Mouse (Mus musculus) midbrain, postnatal 0 days (tissue): Measurements from ENCODE around the gene Fscn1. TPM values are rescaled to one million over a fixed set of nuclear protein-coding genes. Genes with fewer than 3 reads are reported as not detected.

ENCODE experiments used
- ATAC-seq: fragments of 200-750 bp; cut with Nextera tagmentation; 2 replicates; pipeline ENCODE4 v1.8.0; 2017; ENCODE audit warnings: moderate number of reproducible peaks, mild to moderate bottlenecking, moderate TSS enrichment, moderate library complexity; ENCODE audit not compliant: low FRiP score
- DNase-seq: peaks from one replicate; pipeline ENCODE4 v3.0.0-alpha.2; 2015; ENCODE audit warnings: low spot score
- H3K27ac ChIP-seq: fragments of 300-500 bp; sonication (generic); 2 replicates; pipeline ENCODE4 v1.5.1; 2014; ENCODE audit warnings: low read depth, mild to moderate bottlenecking, low read length, mixed read lengths
- H3K27me3 ChIP-seq: fragments of 300-500 bp; sonication (generic); 2 replicates; pipeline ENCODE4 v1.6.1; 2014; ENCODE audit warnings: low read length, control low read depth, mixed read lengths; ENCODE audit not compliant: insufficient read depth
- H3K36me3 ChIP-seq: fragments of 300-500 bp; sonication (generic); 2 replicates; pipeline ENCODE4 v1.6.1; 2014; ENCODE audit warnings: low read length, control low read depth, mixed read lengths; ENCODE audit not compliant: insufficient read depth
- H3K4me1 ChIP-seq: fragments of 300-500 bp; sonication (generic); 2 replicates; pipeline ENCODE4 v1.6.1; 2014; ENCODE audit warnings: mild to moderate bottlenecking, control low read depth, antibody characterized with exemption, low read length, mixed read lengths; ENCODE audit not compliant: insufficient read depth
- H3K4me2 ChIP-seq: fragments of 300-500 bp; sonication (generic); 2 replicates; pipeline ENCODE4 v1.6.1; 2014; ENCODE audit warnings: low read depth, mild to moderate bottlenecking, low read length, mixed read lengths; ENCODE audit not compliant: poor library complexity, severe bottlenecking
- H3K4me3 ChIP-seq: fragments of 300-500 bp; sonication (generic); 2 replicates; pipeline ENCODE4 v1.5.1; 2014; ENCODE audit warnings: low read depth, mild to moderate bottlenecking, low read length, moderate library complexity
- H3K9ac ChIP-seq: fragments of 300-500 bp; sonication (generic); replicated peaks from 2 replicates; pipeline ENCODE4 v1.6.1; 2014; ENCODE audit warnings: mild to moderate bottlenecking, low read length, moderate library complexity, mixed read lengths; ENCODE audit not compliant: poor library complexity, severe bottlenecking
- H3K9me3 ChIP-seq: fragments of 300-500 bp; sonication (generic); 2 replicates; pipeline ENCODE4 v1.6.1; 2016; ENCODE audit warnings: low read length, control low read depth
- CTCF ChIP-seq: IDR thresholded peaks from 2 replicates; pipeline ENCODE4 v1.5.1; 2016; ENCODE audit warnings: antibody characterized with exemption, mild to moderate bottlenecking
- WGBS: fragments of 180-500 bp; shearing (Covaris S2); extraction: QIAGEN DNeasy Blood & Tissue Kit; methylation state at CpG from one replicate; pipeline ENCODE4 v1.1.7; 2014; 5-methylcytosine and 5-hydroxymethylcytosine counted together
- polyA plus RNA-seq: library from polyadenylated mRNA; unstranded; fragments of >200 nt; fragmentation: Nextera tagmentation; extraction: Ambion mirVana; gene quantifications from 2 replicates; pipeline ENCODE4 v1.2.1, GENCODE M21; 2015
- total RNA-seq: library from RNA; depleted of rRNA; stranded (reverse); fragments of >200 nt; gene quantifications from 2 replicates; pipeline ENCODE4 v1.2.3, GENCODE M21; 2014

The Fscn1 gene
- total and polyA plus RNA-seq, 2 experiments from 2014 or later = 504 to 616 TPM

GRCm38 (mm10) chr5:142932084-142932685 lies 28.0 kb upstream of the Fscn1 start:
- ATAC-seq = no peak
- H3K36me3 ChIP-seq = no peaks in the 10 kb centered on the region
- 30% methylated on average over 9 of the region's 9 CpGs for WGBS

GRCm38 (mm10) chr5:142932731-142933130 lies 27.4 kb upstream of the Fscn1 start:
- Histone ChIP-seq H3K27me3 (0 out of 2 replicates have a peak, but pooled peaks cover 4% of the 10 kb centered on the region), H3K9me3 (no peaks in the 10 kb centered on the region), H3K4me1 (no peaks in the 10 kb centered on the region), H3K27ac (no peak overlapping the region), H3K36me3 (no peaks in the 10 kb centered on the region), H3K9ac (no peak overlapping the region), H3K4me3 (no peak overlapping the region), H3K4me2 (no peak overlapping the region)
- no peak for DNase-seq
- no peak for TF ChIP-seq CTCF
- ATAC-seq = no peak
- 73% methylated on average over 8 of the region's 8 CpGs for WGBS

More at GRCm38 (mm10) chr5:142932084-142932685, 28.0 kb upstream of the Fscn1 start:
- peak; percentile 68 for DNase-seq
- peak; percentile 60 for TF ChIP-seq CTCF
- H3K9me3 ChIP-seq = no peaks in the 10 kb centered on the region
- 0 out of 2 replicates have a peak, but pooled peaks cover 4% of the 10 kb centered on the region for H3K27me3 ChIP-seq
- no peak overlapping the region for H3K27ac ChIP-seq
- H3K4me3 ChIP-seq = no peak overlapping the region
- H3K4me2 ChIP-seq = no peak overlapping the region
- no peak overlapping the region for H3K9ac ChIP-seq
- H3K4me1 ChIP-seq = no peaks in the 10 kb centered on the region

- no peaks in the 10 kb centered on the region for H3K27me3 ChIP-seq
- ATAC-seq (no peak), DNase-seq (peak; percentile 76)
- no peaks in the 10 kb centered on the region for H3K4me1 ChIP-seq
- H3K4me2 ChIP-seq = 0 out of 2 replicates have a peak overlapping the region, but pooled peaks have one; percentile 16
- H3K36me3 ChIP-seq = no peaks in the 10 kb centered on the region
- TF ChIP-seq CTCF = peak; percentile 64
- H3K9me3 ChIP-seq = no peaks in the 10 kb centered on the region
- H3K9ac ChIP-seq = no peak overlapping the region
- 20% methylated on average over 13 of the region's 13 CpGs for WGBS
- H3K27ac ChIP-seq = no peak overlapping the region
- no peak overlapping the region for H3K4me3 ChIP-seq
These were observed 24.4 kb upstream of the Fscn1 start for GRCm38 (mm10) chr5:142935642-142936335.

GRCm38 (mm10) chr5:142936336-142936719 lies 23.8 kb upstream of the Fscn1 start:
- Histone ChIP-seq H3K4me3 (no peak overlapping the region), H3K9ac (no peak overlapping the region), H3K27me3 (no peaks in the 10 kb centered on the region), H3K36me3 (no peaks in the 10 kb centered on the region), H3K9me3 (no peaks in the 10 kb centered on the region), H3K27ac (no peak overlapping the region), H3K4me1 (no peaks in the 10 kb centered on the region), H3K4me2 (0 out of 2 replicates have a peak overlapping the region, but pooled peaks have one; percentile 16)
- TF ChIP-seq CTCF = peak; percentile 94
- 3% methylated on average over 17 of the region's 17 CpGs for WGBS
- no peak for ATAC-seq
- DNase-seq = peak; percentile 59

GRCm38 (mm10) chr5:142937956-142938727 lies 22.0 kb upstream of the Fscn1 start:
- no peak for TF ChIP-seq CTCF
- Histone ChIP-seq H3K4me1 (no peaks in the 10 kb centered on the region), H3K27ac (no peak overlapping the region), H3K27me3 (no peaks in the 10 kb centered on the region), H3K4me2 (no peak overlapping the region), H3K9ac (no peak overlapping the region), H3K36me3 (no peaks in the 10 kb centered on the region), H3K4me3 (no peak overlapping the region), H3K9me3 (no peaks in the 10 kb centered on the region)
- no peak for DNase-seq
- ATAC-seq = no peak
- WGBS = 42% methylated on average over 19 of the region's 19 CpGs

- DNase-seq = no peak
- no peak overlapping the region for H3K4me2 ChIP-seq
- no peak overlapping the region for H3K9ac ChIP-seq
- H3K4me1 ChIP-seq = no peaks in the 10 kb centered on the region
- peak; percentile 43 for TF ChIP-seq CTCF
- H3K9me3 ChIP-seq = no peaks in the 10 kb centered on the region
- ATAC-seq = no peak
- H3K27ac ChIP-seq = no peak overlapping the region
- no peaks in the 10 kb centered on the region for H3K36me3 ChIP-seq
- 74% methylated on average over 2 of the region's 2 CpGs for WGBS
- H3K4me3 ChIP-seq = no peak overlapping the region
- no peaks in the 10 kb centered on the region for H3K27me3 ChIP-seq
These were observed 19.8 kb upstream of the Fscn1 start for GRCm38 (mm10) chr5:142940393-142940792.
